Mouse (Mus musculus) liver, embryonic 14.5 days (tissue): ENCODE results near the gene H2-Q7.
"Not testable (repeated sequence)": the region's sequence is repeated elsewhere in the genome, so short reads cannot be mapped to it uniquely, and the experiment has no call there.

Source experiments
- CTCF ChIP-seq: IDR thresholded peaks from 2 replicates; pipeline ENCODE4 v1.5.1; 2016; ENCODE audit warnings: antibody characterized with exemption, low read depth, control low read depth
- EP300 ChIP-seq: IDR thresholded peaks from 2 replicates; pipeline ENCODE4 v1.6.1; 2016; ENCODE audit warnings: antibody characterized with exemption, low read depth

DNA sequence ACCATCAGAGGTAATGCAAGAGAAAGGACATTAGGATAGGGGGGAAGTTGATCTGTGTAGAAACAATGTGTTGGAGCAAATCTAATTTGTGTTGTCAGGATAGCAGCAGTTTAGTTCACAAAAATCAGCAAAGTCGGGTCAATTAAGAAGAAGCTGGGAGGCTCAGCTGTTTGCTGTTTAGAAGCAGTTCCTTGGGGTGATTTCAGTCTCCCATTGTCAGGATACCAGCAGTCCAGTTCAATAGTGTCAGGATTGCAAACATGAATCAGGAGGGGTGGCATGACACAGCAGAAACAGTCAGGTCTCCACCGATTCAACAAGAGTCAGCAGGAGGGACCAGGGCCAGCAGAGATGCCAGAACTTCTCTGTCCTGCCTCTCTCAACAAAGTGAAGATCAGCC lies 5.6 kb downstream of the H2-Q7 start:
- not testable (repeated sequence) for TF ChIP-seq CTCF, EP300
